Mouse (Mus musculus) left cerebral cortex, postnatal 14 days (tissue): ENCODE results near the gene Tgoln1. TPM values are rescaled to one million over a fixed set of nuclear protein-coding genes. Genes with fewer than 3 reads are reported as not detected.

ENCODE experiments used
- DNase-seq, 2 experiments: peaks; one replicate each; pipeline ENCODE4 v3.0.0; 2021 to 2022; ENCODE audit warnings: low spot score in 2 of 2, mixed read lengths in 1 of 2
- intact Hi-C: fragments of 180-260 bp; cut with DNase I; formaldehyde crosslinking; loops from one replicate; pipeline ENCODE4 v1.15.1; 2025
- total RNA-seq, 2 experiments: library from RNA; stranded (reverse); gene quantifications; 2 replicates each; pipeline ENCODE4 v1.2.3; 2021

The Tgoln1 gene
- total RNA-seq, 2 experiments from 2014 or later, result 64.0 to 67.5 TPM

GRCm38 (mm10) chr6:72634311-72634710 is 17.5 kb upstream of the Tgoln1 start:
- no peak for DNase-seq
- intact Hi-C loops, result loop anchor here (10.0 kb wide), 1 partner anchor 520 kb away; no protein-coding TSS in a partner anchor

- no peak for DNase-seq
- intact Hi-C loops, result loop anchor here (10.0 kb wide), 1 partner anchor 523 kb away; no protein-coding TSS in a partner anchor
Measured at GRCm38 (mm10) chr6:72631700-72632099, 14.9 kb upstream of the Tgoln1 start.

- intact Hi-C loops, result loop anchor here (10.0 kb wide), 1 partner anchor 524 kb away; no protein-coding TSS in a partner anchor
- no peak for DNase-seq
Measured at GRCm38 (mm10) chr6:72630961-72631360, 14.2 kb upstream of the Tgoln1 start.

- intact Hi-C loops, result loop anchor here (10.0 kb wide), 1 partner anchor 524 kb away; no protein-coding TSS in a partner anchor
- no peak for DNase-seq
Measured at GRCm38 (mm10) chr6:72630370-72630769, 13.6 kb upstream of the Tgoln1 start.

GRCm38 (mm10) chr6:72627276-72627675 is 10.5 kb upstream of the Tgoln1 start:
- intact Hi-C loops, result no loop called here
- DNase-seq, result no peak

- intact Hi-C loops, result no loop called here
- DNase-seq, result no peak
Measured at GRCm38 (mm10) chr6:72626391-72626790, 9.6 kb upstream of the Tgoln1 start.

GRCm38 (mm10) chr6:72623661-72624402 is 7.0 kb upstream of the Tgoln1 start:
- no peak for DNase-seq
- intact Hi-C loops, result no loop called here

- DNase-seq, result no peak
- intact Hi-C loops, result no loop called here
Measured at GRCm38 (mm10) chr6:72622917-72623316, 6.1 kb upstream of the Tgoln1 start.

- intact Hi-C loops, result no loop called here
- no peak for DNase-seq
Measured at GRCm38 (mm10) chr6:72620920-72621319, 4.1 kb upstream of the Tgoln1 start.

- no peak for DNase-seq
- intact Hi-C loops, result no loop called here
Measured at GRCm38 (mm10) chr6:72619734-72620532, 3.1 kb upstream of the Tgoln1 start.

- intact Hi-C loops, result no loop called here
- no peak for DNase-seq
Measured at GRCm38 (mm10) chr6:72615561-72616375, 1.0 kb downstream of the Tgoln1 start.

GRCm38 (mm10) chr6:72615151-72615550 is 1.6 kb downstream of the Tgoln1 start:
- intact Hi-C loops, result no loop called here
- DNase-seq, result no peak

GRCm38 (mm10) chr6:72610261-72610660 is 6.5 kb downstream of the Tgoln1 start:
- intact Hi-C loops, result no loop called here

GRCm38 (mm10) chr6:72608662-72609184 is 8.1 kb downstream of the Tgoln1 start:
- no peak for DNase-seq
- intact Hi-C loops, result no loop called here

More at GRCm38 (mm10) chr6:72610261-72610660, 6.5 kb downstream of the Tgoln1 start:
- DNase-seq, result no peak

GRCm38 (mm10) chr6:72607676-72608075 is 9.1 kb downstream of the Tgoln1 start:
- no peak for DNase-seq
- intact Hi-C loops, result no loop called here

- intact Hi-C loops, result no loop called here
- no peak for DNase-seq
Measured at GRCm38 (mm10) chr6:72607060-72607459, 9.7 kb downstream of the Tgoln1 start.

- DNase-seq, result no peak
- intact Hi-C loops, result no loop called here
Measured at GRCm38 (mm10) chr6:72604066-72604465, 12.7 kb downstream of the Tgoln1 start.

- peak; percentile 83 to 88 for DNase-seq
- intact Hi-C loops, result no loop called here
Measured at GRCm38 (mm10) chr6:72601732-72602131, 15.1 kb downstream of the Tgoln1 start.

GRCm38 (mm10) chr6:72600771-72601170 is 16.0 kb downstream of the Tgoln1 start:
- DNase-seq, result no peak
- intact Hi-C loops, result no loop called here
